Mouse (Mus musculus) midbrain, embryonic 11.5 days (tissue): ENCODE measurements at regions not wholly inside any gene's neighbourhood (a gene's known extent, or its start where the extent isn't known, plus 50 kb on each side); places are given as distances from the start of the nearest gene placed in this dataset.
A peak's percentile ranks its signal among the peaks of the same experiment; 100 is the strongest.
"Not testable (repeated sequence)": the region's sequence is repeated elsewhere in the genome, so short reads cannot be mapped to it uniquely, and the experiment has no call there.

ENCODE experiments used
- ATAC-seq: fragments of 200-750 bp; cut with Nextera tagmentation; 2 replicates; pipeline ENCODE4 v1.8.0; 2017; ENCODE audit warnings: moderate TSS enrichment, moderate library complexity; ENCODE audit not compliant: low FRiP score
- DNase-seq: peaks from one replicate; pipeline ENCODE4 v3.0.0; 2015; ENCODE audit warnings: low spot score; ENCODE audit errors: missing footprints
- H3K27ac ChIP-seq: fragments of 300-500 bp; sonication (generic); 2 replicates; pipeline ENCODE4 v1.5.1; 2014; ENCODE audit warnings: low read depth, low read length
- H3K27me3 ChIP-seq: fragments of 300-500 bp; sonication (generic); 2 replicates; pipeline ENCODE4 v1.6.1; 2014; ENCODE audit warnings: mild to moderate bottlenecking, low read length, moderate library complexity, mixed read lengths; ENCODE audit not compliant: control insufficient read depth, insufficient read depth
- H3K36me3 ChIP-seq: fragments of 300-500 bp; sonication (generic); 2 replicates; pipeline ENCODE4 v1.6.1; 2014; ENCODE audit warnings: mild to moderate bottlenecking, low read length, moderate library complexity, mixed read lengths; ENCODE audit not compliant: control insufficient read depth, insufficient read depth
- H3K4me1 ChIP-seq: fragments of 300-500 bp; sonication (generic); 2 replicates; pipeline ENCODE4 v1.6.1; 2014; ENCODE audit warnings: low read length; ENCODE audit not compliant: control insufficient read depth, insufficient read depth
- H3K4me2 ChIP-seq: fragments of 300-500 bp; sonication (generic); 2 replicates; pipeline ENCODE4 v1.6.1; 2014; ENCODE audit warnings: mild to moderate bottlenecking, moderate library complexity
- H3K4me3 ChIP-seq: fragments of 300-500 bp; sonication (generic); 2 replicates; pipeline ENCODE4 v1.5.1; 2014; ENCODE audit warnings: low read depth, low read length
- H3K9ac ChIP-seq: fragments of 300-500 bp; sonication (generic); 2 replicates; pipeline ENCODE4 v1.6.1; 2014; ENCODE audit warnings: low read length
- H3K9me3 ChIP-seq: fragments of 300-500 bp; sonication (generic); 2 replicates; pipeline ENCODE4 v1.6.1; 2016; ENCODE audit warnings: low read length; ENCODE audit not compliant: control insufficient read depth
- WGBS: fragments of 180-500 bp; shearing (Covaris S2); extraction: QIAGEN DNeasy Blood & Tissue Kit; methylation state at CpG from one replicate; pipeline ENCODE4 v1.1.7; 2014; 5-methylcytosine and 5-hydroxymethylcytosine counted together

GRCm38 (mm10) chr1:105463819-105464614, 107.5 kb upstream of the Rnf152 start:
- no peaks in the 10 kb centered on the region for H3K4me1 ChIP-seq
- H3K27me3 ChIP-seq = no peaks in the 10 kb centered on the region
- no peak overlapping the region for H3K9ac ChIP-seq
- H3K4me3 ChIP-seq = no peak overlapping the region
- no peaks in the 10 kb centered on the region for H3K9me3 ChIP-seq
- ATAC-seq (no peak), DNase-seq (no peak)
- H3K36me3 ChIP-seq = no peaks in the 10 kb centered on the region
- WGBS = 91% methylated on average over 2 of the region's 2 CpGs
- no peak overlapping the region for H3K4me2 ChIP-seq
- no peak overlapping the region for H3K27ac ChIP-seq

- no peak for ATAC-seq
Measured at GRCm38 (mm10) chr1:105462695-105463094, 106.2 kb upstream of the Rnf152 start.

DNA sequence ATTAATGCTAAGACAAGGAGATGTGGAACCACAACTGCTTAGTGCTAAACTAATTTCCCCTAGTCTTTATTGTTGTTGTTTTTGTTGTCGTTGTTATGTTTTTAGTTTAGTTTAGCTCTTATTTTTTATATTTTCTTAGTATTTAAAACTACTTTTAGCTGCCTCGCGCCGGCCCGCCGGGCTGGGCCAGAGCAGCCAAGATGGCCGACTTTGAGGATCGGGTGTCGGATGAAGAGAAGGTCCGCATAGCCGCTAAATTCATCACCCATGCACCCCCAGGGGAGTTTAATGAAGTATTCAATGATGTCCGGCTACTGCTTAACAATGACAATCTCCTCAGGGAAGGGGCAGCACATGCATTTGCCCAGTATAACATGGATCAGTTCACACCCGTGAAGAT, 99.3 kb upstream of the Rnf152 start:
- H3K27ac ChIP-seq, H3K9me3 ChIP-seq, H3K27me3 ChIP-seq, H3K9ac ChIP-seq, H3K4me2 ChIP-seq, H3K4me1 ChIP-seq, DNase-seq, H3K4me3 ChIP-seq, H3K36me3 ChIP-seq, ATAC-seq: not testable (repeated sequence)
- 96% methylated on average over 13 of the region's 13 CpGs for WGBS

More at GRCm38 (mm10) chr1:105462695-105463094, 106.2 kb upstream of the Rnf152 start:
- H3K4me2 ChIP-seq = no peak overlapping the region
- H3K9me3 ChIP-seq = no peaks in the 10 kb centered on the region
- no peaks in the 10 kb centered on the region for H3K36me3 ChIP-seq
- H3K9ac ChIP-seq = no peak overlapping the region
- DNase-seq = no peak
- WGBS = 97% methylated on average over 1 of the region's 1 CpGs
- no peaks in the 10 kb centered on the region for H3K27me3 ChIP-seq
- no peak overlapping the region for H3K27ac ChIP-seq
- H3K4me3 ChIP-seq = no peak overlapping the region
- no peaks in the 10 kb centered on the region for H3K4me1 ChIP-seq

DNA sequence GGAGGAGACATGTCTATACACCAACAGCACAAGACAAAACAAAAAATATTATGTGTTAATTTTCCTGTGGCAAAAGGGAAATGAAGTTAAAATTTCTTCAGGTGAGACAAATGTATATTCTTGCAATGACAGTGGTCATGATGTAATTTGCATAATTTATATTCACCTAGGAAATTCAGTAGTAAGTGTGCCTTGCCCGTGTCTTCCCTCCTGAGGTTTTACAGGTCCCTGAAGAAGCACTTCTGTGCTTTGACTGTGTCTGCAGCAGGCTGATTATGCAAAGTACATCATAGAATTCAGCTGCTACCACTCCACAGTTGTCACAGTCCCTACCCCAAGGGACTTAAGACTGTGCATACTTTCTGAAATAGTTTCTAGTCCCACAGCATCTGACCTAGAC, 98.2 kb upstream of the Rnf152 start:
- no peaks in the 10 kb centered on the region for H3K36me3 ChIP-seq
- 77% methylated on average over 1 of the region's 1 CpGs for WGBS
- DNase-seq = no peak
- H3K4me3 ChIP-seq = no peak overlapping the region
- no peak overlapping the region for H3K9ac ChIP-seq
- H3K9me3 ChIP-seq = no peaks in the 10 kb centered on the region
- H3K27ac ChIP-seq = no peak overlapping the region
- no peak for ATAC-seq
- H3K4me2 ChIP-seq = no peak overlapping the region
- H3K4me1 ChIP-seq = no peaks in the 10 kb centered on the region
- no peaks in the 10 kb centered on the region for H3K27me3 ChIP-seq

- no peak overlapping the region for H3K27ac ChIP-seq
- no peak overlapping the region for H3K9ac ChIP-seq
- 97% methylated on average over 1 of the region's 1 CpGs for WGBS
- H3K4me3 ChIP-seq = no peak overlapping the region
- no peaks in the 10 kb centered on the region for H3K36me3 ChIP-seq
- no peaks in the 10 kb centered on the region for H3K9me3 ChIP-seq
- ATAC-seq = no peak
- H3K27me3 ChIP-seq = no peaks in the 10 kb centered on the region
- no peaks in the 10 kb centered on the region for H3K4me1 ChIP-seq
- DNase-seq = no peak
- H3K4me2 ChIP-seq = no peak overlapping the region
Measured at GRCm38 (mm10) chr1:105446212-105446611, 89.7 kb upstream of the Rnf152 start.

DNA sequence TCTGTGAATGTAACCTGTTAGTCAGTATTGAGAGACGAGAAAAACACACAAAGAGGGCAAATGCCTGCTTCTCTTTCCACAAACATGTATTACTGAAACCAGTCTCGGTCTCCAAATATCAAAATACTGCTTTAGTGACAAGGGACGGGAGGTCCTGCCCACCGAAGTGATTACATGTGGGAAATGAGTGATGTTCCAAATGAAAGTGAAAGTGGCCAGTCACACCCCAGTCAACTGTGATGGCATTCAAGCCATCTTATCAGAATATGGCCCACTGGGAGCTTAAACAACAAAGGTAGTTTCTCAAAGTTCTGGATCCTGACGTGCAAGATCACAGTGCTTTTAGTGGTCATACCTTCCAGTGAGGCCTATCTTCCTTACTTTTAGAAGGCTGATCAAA, 87.0 kb upstream of the Rnf152 start:
- H3K27me3 ChIP-seq = 0 out of 2 replicates have a peak, but pooled peaks cover 3% of the 10 kb centered on the region
- ATAC-seq = no peak
- no peak overlapping the region for H3K4me3 ChIP-seq
- H3K4me2 ChIP-seq = no peak overlapping the region
- no peak overlapping the region for H3K27ac ChIP-seq
- H3K4me1 ChIP-seq = peaks cover 3% of the 10 kb centered on the region; the same call in 1 of the 2 replicates
- no peaks in the 10 kb centered on the region for H3K36me3 ChIP-seq
- WGBS = 88% methylated on average over 5 of the region's 5 CpGs
- H3K9me3 ChIP-seq = no peaks in the 10 kb centered on the region
- no peak overlapping the region for H3K9ac ChIP-seq
- DNase-seq = no peak

DNA sequence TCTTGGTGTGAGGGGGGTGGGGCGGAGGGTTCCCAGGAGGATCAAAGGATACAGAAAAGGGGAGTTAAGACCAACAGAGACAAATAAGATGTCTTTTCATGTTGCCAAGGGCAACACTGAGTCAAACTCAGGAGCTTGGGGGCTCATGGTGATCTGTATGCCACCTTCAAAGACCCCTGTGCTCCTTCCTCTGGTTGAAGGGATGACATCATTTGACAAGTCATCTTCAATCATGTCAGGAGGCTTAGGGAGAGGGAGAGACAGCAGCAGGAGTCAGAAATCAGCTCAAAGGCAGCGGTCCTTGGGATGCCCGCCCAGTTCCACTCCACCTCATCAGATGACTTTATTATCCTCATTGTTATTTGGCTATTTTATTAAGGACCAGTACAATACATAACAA, 83.8 kb upstream of the Rnf152 start:
- ATAC-seq = peak; percentile 86
- DNase-seq = no peak
- Histone ChIP-seq H3K4me2 (no peak overlapping the region), H3K27me3 (peaks cover 10% of the 10 kb centered on the region), H3K9me3 (no peaks in the 10 kb centered on the region), H3K4me3 (no peak overlapping the region), H3K9ac (no peak overlapping the region), H3K4me1 (peaks cover 3% of the 10 kb centered on the region; the same call in 1 of the 2 replicates), H3K27ac (no peak overlapping the region), H3K36me3 (no peaks in the 10 kb centered on the region)
- WGBS = 26% methylated on average over 3 of the region's 3 CpGs

- H3K4me3 ChIP-seq = no peak overlapping the region
- peaks cover 10% of the 10 kb centered on the region for H3K27me3 ChIP-seq
- DNase-seq (no peak), ATAC-seq (no peak)
- no peak overlapping the region for H3K4me2 ChIP-seq
- no peaks in the 10 kb centered on the region for H3K36me3 ChIP-seq
- no peaks in the 10 kb centered on the region for H3K9me3 ChIP-seq
- no peaks in the 10 kb centered on the region for H3K4me1 ChIP-seq
- no peak overlapping the region for H3K27ac ChIP-seq
- no peak overlapping the region for H3K9ac ChIP-seq
- 79% methylated on average over 8 of the region's 8 CpGs for WGBS
Measured at GRCm38 (mm10) chr1:105434631-105435403, 78.3 kb upstream of the Rnf152 start.

- WGBS = 88% methylated on average over 2 of the region's 2 CpGs
- H3K4me3 ChIP-seq = no peak overlapping the region
- peaks cover 7% of the 10 kb centered on the region for H3K27me3 ChIP-seq
- H3K36me3 ChIP-seq = no peaks in the 10 kb centered on the region
- no peak overlapping the region for H3K27ac ChIP-seq
- no peaks in the 10 kb centered on the region for H3K9me3 ChIP-seq
- ATAC-seq (no peak), DNase-seq (no peak)
- no peaks in the 10 kb centered on the region for H3K4me1 ChIP-seq
- no peak overlapping the region for H3K4me2 ChIP-seq
- H3K9ac ChIP-seq = no peak overlapping the region
Measured at GRCm38 (mm10) chr1:105433949-105434348, 77.4 kb upstream of the Rnf152 start.
